Mouse (Mus musculus) cerebellum, postnatal 14 days (tissue): ENCODE measurements at regions not wholly inside any gene's neighbourhood (a gene's known extent, or its start where the extent isn't known, plus 50 kb on each side); places are given as distances from the start of the nearest gene placed in this dataset.
A peak's percentile ranks its signal among the peaks of the same experiment; 100 is the strongest.

Experiments used
- DNase-seq, 2 experiments: peaks; one replicate each; pipeline ENCODE4 v3.0.0; 2021; ENCODE audit warnings: mixed read lengths in 2 of 2

DNA sequence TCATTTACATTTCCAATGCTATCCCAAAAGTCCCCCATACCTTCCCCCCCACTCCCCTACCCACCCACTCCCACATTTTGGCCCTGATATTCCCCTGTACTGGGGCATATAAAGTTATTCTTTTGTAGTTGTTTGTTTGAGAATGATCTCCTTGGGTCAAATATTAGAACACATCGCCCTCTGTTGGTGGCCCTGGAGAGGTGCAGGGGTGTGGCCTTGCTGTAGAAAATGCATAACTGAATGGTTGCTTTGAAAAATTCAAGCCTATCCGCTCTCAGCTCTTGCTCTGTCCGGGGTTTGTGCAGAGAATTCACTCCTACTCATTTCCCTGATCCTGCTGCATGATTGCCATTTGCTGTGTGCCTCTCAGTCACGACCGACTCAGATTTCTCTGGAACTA, 336.4 kb upstream of the Epha6 start:
- peak; percentile 2 to 9 for DNase-seq
